Mouse (Mus musculus) heart, embryonic 13.5 days (tissue): Measurements from ENCODE around the gene Actg1. TPM values are rescaled to one million over a fixed set of nuclear protein-coding genes. Genes with fewer than 3 reads are reported as not detected.

Source experiments
- ATAC-seq: fragments of 200-750 bp; cut with Nextera tagmentation; 2 replicates; pipeline ENCODE4 v1.8.0; 2017; ENCODE audit warnings: moderate TSS enrichment; ENCODE audit not compliant: insufficient number of reproducible peaks, low FRiP score, low TSS enrichment; ENCODE audit errors: extremely low read depth
- H3K27ac ChIP-seq: fragments of 300-500 bp; sonication (generic); replicated peaks from 2 replicates; pipeline ENCODE4 v1.5.1; 2015; ENCODE audit warnings: moderate library complexity, mild to moderate bottlenecking, inconsistent platforms
- H3K27me3 ChIP-seq: fragments of 300-500 bp; sonication (generic); replicated peaks from 2 replicates; pipeline ENCODE4 v1.6.1; 2015; ENCODE audit warnings: mild to moderate bottlenecking, inconsistent platforms
- H3K36me3 ChIP-seq: fragments of 300-500 bp; sonication (generic); 2 replicates; pipeline ENCODE4 v1.6.1; 2015; ENCODE audit warnings: mild to moderate bottlenecking, inconsistent platforms
- H3K4me1 ChIP-seq: fragments of 300-500 bp; sonication (generic); 2 replicates; pipeline ENCODE4 v1.6.1; 2015; ENCODE audit warnings: inconsistent platforms
- H3K4me2 ChIP-seq: fragments of 300-500 bp; sonication (generic); 2 replicates; pipeline ENCODE4 v1.6.1; 2015; ENCODE audit warnings: inconsistent platforms, mild to moderate bottlenecking, moderate library complexity
- H3K4me3 ChIP-seq: fragments of 300-500 bp; sonication (generic); 2 replicates; pipeline ENCODE4 v1.5.1; 2015; ENCODE audit warnings: moderate library complexity, mild to moderate bottlenecking, inconsistent platforms
- H3K9ac ChIP-seq: fragments of 300-500 bp; sonication (generic); 2 replicates; pipeline ENCODE4 v1.6.1; 2015; ENCODE audit warnings: inconsistent platforms, mild to moderate bottlenecking, moderate library complexity
- H3K9me3 ChIP-seq: fragments of 300-500 bp; sonication (generic); 2 replicates; pipeline ENCODE4 v1.6.1; 2016; ENCODE audit warnings: inconsistent platforms
- WGBS: fragments of 180-500 bp; shearing (Covaris S2); methylation state at CpG from one replicate; pipeline ENCODE4 v1.1.7; 2015; ENCODE audit warnings: mixed read lengths; 5-methylcytosine and 5-hydroxymethylcytosine counted together
- polyA plus RNA-seq: library from polyadenylated mRNA; unstranded; fragments of >200 nt; fragmentation: Nextera tagmentation; extraction: Ambion mirVana; gene quantifications from 2 replicates; pipeline ENCODE4 v1.2.1, GENCODE M21; 2015

Actg1 gene
- polyA plus RNA-seq, 1 experiment from 2014 or later: 1,290 TPM

- 49% methylated on average over 5 of the region's 5 CpGs for WGBS
- H3K9me3 ChIP-seq: no peaks in the 10 kb centered on the region
- no peak overlapping the region for H3K4me3 ChIP-seq
- H3K4me2 ChIP-seq: no peak overlapping the region
- H3K4me1 ChIP-seq: peaks cover 5% of the 10 kb centered on the region
- peaks cover 21% of the 10 kb centered on the region for H3K36me3 ChIP-seq
- peak overlapping the region; percentile 79 for H3K27ac ChIP-seq
- no peak overlapping the region for H3K9ac ChIP-seq
- no peaks in the 10 kb centered on the region for H3K27me3 ChIP-seq
- no peak for ATAC-seq
Observed at GRCm38 (mm10) chr11:120343519-120344309, 4.6 kb downstream of the Actg1 start.

GRCm38 (mm10) chr11:120342656-120343160 is 5.6 kb downstream of the Actg1 start:
- Histone ChIP-seq H3K36me3 (peaks cover 21% of the 10 kb centered on the region), H3K4me1 (peaks cover 5% of the 10 kb centered on the region), H3K4me2 (no peak overlapping the region), H3K27me3 (no peaks in the 10 kb centered on the region), H3K9me3 (no peaks in the 10 kb centered on the region), H3K4me3 (no peak overlapping the region), H3K9ac (no peak overlapping the region), H3K27ac (no peak overlapping the region)
- no peak for ATAC-seq
- 89% methylated on average over 5 of the region's 5 CpGs for WGBS

GRCm38 (mm10) chr11:120341661-120342060 is 6.7 kb downstream of the Actg1 start:
- Histone ChIP-seq H3K9me3 (no peaks in the 10 kb centered on the region), H3K36me3 (peaks cover 15% of the 10 kb centered on the region), H3K27ac (no peak overlapping the region), H3K9ac (no peak overlapping the region), H3K27me3 (no peaks in the 10 kb centered on the region), H3K4me3 (no peak overlapping the region), H3K4me1 (peaks cover 5% of the 10 kb centered on the region), H3K4me2 (no peak overlapping the region)
- ATAC-seq: no peak
- 80% methylated on average over 4 of the region's 4 CpGs for WGBS

GRCm38 (mm10) chr11:120339978-120340513 is 8.3 kb downstream of the Actg1 start:
- Histone ChIP-seq H3K27me3 (no peaks in the 10 kb centered on the region), H3K9ac (no peak overlapping the region), H3K4me2 (no peak overlapping the region), H3K36me3 (peaks cover 5% of the 10 kb centered on the region), H3K4me1 (peaks cover under 1% of the 10 kb centered on the region; the same call in 1 of the 2 replicates), H3K4me3 (no peak overlapping the region), H3K27ac (no peak overlapping the region), H3K9me3 (no peaks in the 10 kb centered on the region)
- WGBS: 81% methylated on average over 10 of the region's 10 CpGs
- ATAC-seq: no peak

- Histone ChIP-seq H3K27ac (no peak overlapping the region), H3K9me3 (no peaks in the 10 kb centered on the region), H3K4me2 (no peak overlapping the region), H3K9ac (no peak overlapping the region), H3K4me3 (no peak overlapping the region), H3K4me1 (no peaks in the 10 kb centered on the region), H3K36me3 (no peaks in the 10 kb centered on the region), H3K27me3 (no peaks in the 10 kb centered on the region)
- 66% methylated on average over 3 of the region's 3 CpGs for WGBS
- ATAC-seq: no peak
Observed at GRCm38 (mm10) chr11:120338786-120339185, 9.6 kb downstream of the Actg1 start.

- 32% methylated on average over 2 of the region's 2 CpGs for WGBS
- Histone ChIP-seq H3K4me2 (no peak overlapping the region), H3K9ac (no peak overlapping the region), H3K36me3 (no peaks in the 10 kb centered on the region), H3K27ac (no peak overlapping the region), H3K4me1 (no peaks in the 10 kb centered on the region), H3K4me3 (no peak overlapping the region), H3K9me3 (no peaks in the 10 kb centered on the region), H3K27me3 (no peaks in the 10 kb centered on the region)
- no peak for ATAC-seq
Observed at GRCm38 (mm10) chr11:120337447-120337846, 10.9 kb downstream of the Actg1 start.

GRCm38 (mm10) chr11:120335431-120336021 is 12.8 kb downstream of the Actg1 start:
- H3K4me3 ChIP-seq: no peak overlapping the region
- H3K4me2 ChIP-seq: no peak overlapping the region
- no peak for ATAC-seq

GRCm38 (mm10) chr11:120320156-120320555 is 28.2 kb downstream of the Actg1 start:
- Histone ChIP-seq H3K4me2 (no peak overlapping the region), H3K36me3 (no peaks in the 10 kb centered on the region), H3K9ac (no peak overlapping the region), H3K4me3 (no peak overlapping the region), H3K27ac (no peak overlapping the region), H3K4me1 (peaks cover 18% of the 10 kb centered on the region), H3K27me3 (no peaks in the 10 kb centered on the region), H3K9me3 (no peaks in the 10 kb centered on the region)
- 92% methylated on average over 10 of the region's 10 CpGs for WGBS
- no peak for ATAC-seq

More at GRCm38 (mm10) chr11:120335431-120336021, 12.8 kb downstream of the Actg1 start:
- no peak overlapping the region for H3K9ac ChIP-seq
- no peaks in the 10 kb centered on the region for H3K36me3 ChIP-seq
- no peaks in the 10 kb centered on the region for H3K27me3 ChIP-seq
- H3K9me3 ChIP-seq: 0 out of 2 replicates have a peak, but pooled peaks cover 4% of the 10 kb centered on the region
- H3K4me1 ChIP-seq: no peaks in the 10 kb centered on the region
- 71% methylated on average over 6 of the region's 6 CpGs for WGBS
- H3K27ac ChIP-seq: no peak overlapping the region

GRCm38 (mm10) chr11:120319310-120319709 is 29.0 kb downstream of the Actg1 start:
- Histone ChIP-seq H3K27ac (no peak overlapping the region), H3K4me3 (no peak overlapping the region), H3K4me2 (no peak overlapping the region), H3K4me1 (peaks cover 26% of the 10 kb centered on the region), H3K9me3 (no peaks in the 10 kb centered on the region), H3K9ac (no peak overlapping the region), H3K27me3 (no peaks in the 10 kb centered on the region), H3K36me3 (no peaks in the 10 kb centered on the region)
- 75% methylated on average over 5 of the region's 5 CpGs for WGBS
- ATAC-seq: no peak

- Histone ChIP-seq H3K4me3 (no peak overlapping the region), H3K4me1 (peaks cover 32% of the 10 kb centered on the region)
- 66% methylated on average over 7 of the region's 7 CpGs for WGBS
Observed at GRCm38 (mm10) chr11:120317456-120317855, 30.9 kb downstream of the Actg1 start.

GRCm38 (mm10) chr11:120316690-120317254 is 31.6 kb downstream of the Actg1 start:
- no peaks in the 10 kb centered on the region for H3K36me3 ChIP-seq

More at GRCm38 (mm10) chr11:120317456-120317855, 30.9 kb downstream of the Actg1 start:
- Histone ChIP-seq H3K9ac (0 out of 2 replicates have a peak overlapping the region, but pooled peaks have one; percentile 33), H3K4me2 (peak overlapping the region; percentile 86), H3K27me3 (no peaks in the 10 kb centered on the region), H3K36me3 (no peaks in the 10 kb centered on the region), H3K27ac (peak overlapping the region; percentile 99), H3K9me3 (no peaks in the 10 kb centered on the region)
- ATAC-seq: no peak

More at GRCm38 (mm10) chr11:120316690-120317254, 31.6 kb downstream of the Actg1 start:
- Histone ChIP-seq H3K27ac (peak overlapping the region; percentile 99), H3K27me3 (no peaks in the 10 kb centered on the region), H3K4me2 (peak overlapping the region; percentile 86), H3K4me3 (peak overlapping the region; percentile 60), H3K9me3 (no peaks in the 10 kb centered on the region), H3K4me1 (peaks cover 34% of the 10 kb centered on the region), H3K9ac (peak overlapping the region; percentile 90)
- no peak for ATAC-seq
- WGBS: 10% methylated on average over 13 of the region's 13 CpGs
